Mouse (Mus musculus) layer of hippocampus, postnatal 14 days (tissue): ENCODE results near the gene Elovl5. TPM values are rescaled to one million over a fixed set of nuclear protein-coding genes. Genes with fewer than 3 reads are reported as not detected.

ENCODE experiments used
- DNase-seq, 2 experiments: peaks; one replicate each; pipeline ENCODE4 v3.0.0; 2021 to 2022; ENCODE audit warnings: low spot score in 2 of 2, mixed read lengths in 1 of 2
- total RNA-seq, 2 experiments: library from RNA; stranded (reverse); gene quantifications; 2 replicates each; pipeline ENCODE4 v1.2.3; 2021

Gene Elovl5
- total RNA-seq, 2 experiments from 2014 or later = 89.1 to 89.5 TPM

DNA sequence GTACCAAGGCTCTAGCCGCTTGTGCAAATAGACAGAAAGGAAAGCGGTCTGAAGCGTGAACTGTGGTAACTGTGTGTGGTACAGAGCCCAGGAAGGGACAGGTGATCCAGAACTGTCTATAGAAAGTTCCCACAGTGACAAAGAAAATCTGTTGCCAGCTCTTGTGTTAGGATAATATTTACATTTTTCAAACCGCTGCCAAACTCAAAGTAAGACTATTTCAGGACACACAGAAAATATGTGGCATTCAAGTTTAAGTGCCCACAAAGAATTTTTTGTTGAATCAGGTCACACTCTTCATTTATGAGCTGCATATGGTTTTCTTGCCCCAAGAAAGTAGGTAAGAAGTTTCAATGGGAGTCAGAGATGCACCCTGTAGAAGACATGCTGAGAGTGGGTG lies 115.8 kb downstream of the Elovl5 start:
- DNase-seq = no peak

Other genes with a start within 250 kb of the Elovl5 start
- 10 to 100 TPM; 40.4 to 41.6 TPM for gene Gclc, start 162.8 kb upstream of the Elovl5 start, total RNA-seq
- gene Gcm1, start 134.6 kb downstream of the Elovl5 start, total RNA-seq = not detected
- gene Fbxo9, start 191.7 kb downstream of the Elovl5 start, total RNA-seq = 100 to 1,000 TPM; 102 to 112 TPM
- gene Ick, start 191.8 kb downstream of the Elovl5 start, total RNA-seq = 10 to 100 TPM; 34.3 to 34.9 TPM